Mouse (Mus musculus) cortical plate, adult 2 months (tissue): ENCODE data around the gene Fhit.

Experiments used
- CTCF ChIP-seq: fragments of 200-500 bp; IDR thresholded peaks from 2 replicates; pipeline ENCODE4 v1.5.1; 2011; ENCODE audit warnings: mild to moderate bottlenecking, control low read depth, low read length; ENCODE audit not compliant: insufficient read depth; ENCODE audit errors: extremely low read depth
- POLR2A ChIP-seq: fragments of 200-500 bp; IDR thresholded peaks from 2 replicates; pipeline ENCODE4 v1.6.1; 2011; ENCODE audit warnings: mild to moderate bottlenecking, low read length, control low read depth; ENCODE audit not compliant: insufficient read depth; ENCODE audit errors: extremely low read depth

DNA sequence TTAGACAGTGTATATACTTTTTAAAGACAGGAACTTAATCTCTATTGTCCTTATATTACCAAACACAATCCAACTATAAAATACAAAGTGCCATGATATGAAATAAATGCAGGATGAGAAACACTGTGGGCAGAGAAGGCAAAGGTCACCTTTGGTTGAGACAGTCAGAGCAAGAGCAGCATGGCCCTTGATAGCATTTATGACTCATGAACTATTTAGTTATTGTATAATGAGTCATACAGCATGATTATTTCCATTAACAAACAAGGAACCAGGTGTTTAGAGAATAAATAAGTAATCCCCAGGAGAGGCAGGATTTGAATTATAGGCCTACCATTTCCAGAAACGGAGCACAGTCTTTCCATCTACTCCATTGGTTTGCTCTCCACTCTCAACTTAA lies 503.6 kb downstream of the Fhit start:
- no peak for TF ChIP-seq POLR2A
- no peak for TF ChIP-seq CTCF
